Mouse (Mus musculus): ENCODE measurements at regions not wholly inside any gene's neighbourhood (a gene's known extent, or its start where the extent isn't known, plus 50 kb on each side); places are given as distances from the start of the nearest gene placed in this dataset.

DNA sequence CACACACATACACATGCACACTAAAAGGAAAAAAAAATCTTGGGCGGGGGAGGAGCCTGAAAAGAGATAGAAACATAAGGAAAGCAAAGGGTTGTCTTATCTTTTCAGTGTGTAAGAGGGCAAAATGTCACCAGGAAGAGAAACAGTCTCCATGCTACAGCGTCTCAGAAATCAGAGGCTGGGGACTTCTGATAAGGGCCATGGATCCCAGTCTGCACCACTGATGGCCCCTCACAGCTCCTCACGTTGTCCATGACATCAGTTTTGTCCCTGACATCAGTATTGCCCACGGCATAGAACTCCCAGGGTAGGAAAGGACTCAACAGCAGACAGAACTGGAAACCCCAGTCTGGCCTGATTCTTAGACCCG lies 135.0 kb downstream of the 2410131K14Rik start:
- TF ChIP-seq CHD2 (IDR thresholded peaks at IDR 0.05; ENCODE audit: low read depth, low read length) = no peak
- TF ChIP-seq HCFC1 (IDR thresholded peaks at IDR 0.05; ENCODE audit: borderline replicate concordance, insufficient read depth, low read length) = no peak
- no peak for TF ChIP-seq ZNF384 (IDR thresholded peaks at IDR 0.05; ENCODE audit: low read depth, low read length)
- TF ChIP-seq ZC3H11A (IDR thresholded peaks at IDR 0.05; ENCODE audit: borderline replicate concordance, low read depth, low read length) = no peak
- no peak for TF ChIP-seq MAFK (IDR thresholded peaks at IDR 0.05; ENCODE audit: insufficient read depth, low read depth, low read length)
